Mouse (Mus musculus) cerebellum, adult 2 months (tissue): ENCODE measurements at regions not wholly inside any gene's neighbourhood (a gene's known extent, or its start where the extent isn't known, plus 50 kb on each side); places are given as distances from the start of the nearest gene placed in this dataset.
"Not testable (repeated sequence)": the region's sequence is repeated elsewhere in the genome, so short reads cannot be mapped to it uniquely, and the experiment has no call there.

Source experiments
- DNase-seq, 2 experiments: peaks; one replicate each; pipeline ENCODE4 v3.0.0; 2021
- H3K27ac ChIP-seq: fragments of 200-500 bp; 2 replicates; pipeline ENCODE4 v1.5.1; 2012; ENCODE audit warnings: low read length, control low read depth, inconsistent platforms; ENCODE audit not compliant: insufficient read depth
- H3K27me3 ChIP-seq: fragments of 200-500 bp; 2 replicates; pipeline ENCODE4 v1.6.1; 2012; ENCODE audit warnings: inconsistent platforms, mild to moderate bottlenecking, low read length, moderate library complexity; ENCODE audit not compliant: control insufficient read depth, insufficient read depth
- H3K4me1 ChIP-seq: fragments of 200-500 bp; 2 replicates; pipeline ENCODE4 v1.6.1; 2011; ENCODE audit warnings: low read length; ENCODE audit not compliant: control insufficient read depth, insufficient read depth
- H3K4me3 ChIP-seq: fragments of 200-500 bp; replicated peaks from 2 replicates; pipeline ENCODE3; 2011; ENCODE audit warnings: mild to moderate bottlenecking, low read depth, low read length, control low read depth; ENCODE audit not compliant: insufficient read depth
- CTCF ChIP-seq: fragments of 200-500 bp; IDR thresholded peaks from 2 replicates; pipeline ENCODE4 v1.5.1; 2011; ENCODE audit warnings: low read depth, mild to moderate bottlenecking, control low read depth, low read length, moderate library complexity, borderline replicate concordance; ENCODE audit not compliant: insufficient read depth
- POLR2A ChIP-seq: fragments of 200-500 bp; IDR thresholded peaks from 2 replicates; pipeline ENCODE4 v1.6.1; 2011; ENCODE audit warnings: low read length, control low read depth, borderline replicate concordance; ENCODE audit not compliant: insufficient read depth
- WGBS: fragments of 180-500 bp; shearing (Covaris S2); methylation state at CpG from one replicate; pipeline ENCODE4 v1.1.7; 2018; 5-methylcytosine and 5-hydroxymethylcytosine counted together

DNA sequence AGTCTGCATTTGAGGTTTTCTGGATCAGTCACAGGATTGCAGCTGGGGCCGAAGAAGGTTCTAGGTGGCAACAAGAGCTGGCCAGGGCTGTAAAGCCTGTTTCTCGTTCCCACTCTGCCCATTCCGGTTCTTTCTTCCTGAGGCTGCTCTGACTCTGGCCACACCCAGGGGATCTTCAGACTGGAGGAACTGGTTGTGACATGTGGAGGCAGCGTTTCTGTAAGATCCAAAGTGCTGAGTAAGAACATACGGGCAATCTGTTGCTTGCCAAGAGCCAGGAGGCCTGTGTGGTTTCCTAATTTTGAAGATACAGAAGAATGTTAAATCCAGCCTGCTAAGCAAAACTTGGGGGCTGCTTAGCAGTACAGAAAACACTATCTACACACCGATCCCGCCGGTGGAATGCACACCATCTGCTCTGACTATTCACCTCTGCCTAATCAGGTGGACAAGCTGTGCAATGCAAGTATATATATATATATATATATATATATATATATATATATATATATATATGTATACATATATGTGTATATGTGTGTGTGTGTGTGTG lies 99.3 kb upstream of the Bmp2k start:
- no peaks in the 10 kb centered on the region for H3K27me3 ChIP-seq
- no peak overlapping the region for H3K27ac ChIP-seq
- H3K4me3 ChIP-seq, result no peak overlapping the region
- no peaks in the 10 kb centered on the region for H3K4me1 ChIP-seq
- TF ChIP-seq POLR2A (no peak), CTCF (no peak)
- 30% methylated on average over 8 of the region's 8 CpGs for WGBS
- DNase-seq, result no peak

DNA sequence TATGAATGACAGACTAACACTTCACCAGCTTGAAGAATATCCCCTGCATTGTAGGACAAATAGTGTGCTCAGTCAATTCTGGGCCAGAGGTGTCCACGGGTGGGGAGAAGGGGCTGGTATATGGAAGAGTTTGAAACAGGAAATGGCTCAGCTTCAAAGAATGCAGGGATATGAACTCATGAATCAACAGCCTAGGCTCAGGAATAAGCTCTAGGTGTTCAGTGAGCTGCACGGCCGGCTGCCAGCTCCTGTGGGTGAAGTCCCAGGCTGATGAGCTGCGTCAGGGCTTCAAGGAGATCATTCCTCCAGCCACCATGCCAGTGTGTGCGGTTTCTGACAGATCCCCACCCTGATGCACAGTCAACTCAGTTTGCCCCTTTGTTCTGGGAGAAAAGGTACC lies 98.8 kb upstream of the Bmp2k start:
- no peak for TF ChIP-seq POLR2A
- TF ChIP-seq CTCF, result no peak
- Histone ChIP-seq H3K4me1 (no peaks in the 10 kb centered on the region), H3K27me3 (no peaks in the 10 kb centered on the region), H3K4me3 (no peak overlapping the region), H3K27ac (no peak overlapping the region)
- 67% methylated on average over 5 of the region's 5 CpGs for whole genome bisulfite sequencing
- no peak for DNase-seq

DNA sequence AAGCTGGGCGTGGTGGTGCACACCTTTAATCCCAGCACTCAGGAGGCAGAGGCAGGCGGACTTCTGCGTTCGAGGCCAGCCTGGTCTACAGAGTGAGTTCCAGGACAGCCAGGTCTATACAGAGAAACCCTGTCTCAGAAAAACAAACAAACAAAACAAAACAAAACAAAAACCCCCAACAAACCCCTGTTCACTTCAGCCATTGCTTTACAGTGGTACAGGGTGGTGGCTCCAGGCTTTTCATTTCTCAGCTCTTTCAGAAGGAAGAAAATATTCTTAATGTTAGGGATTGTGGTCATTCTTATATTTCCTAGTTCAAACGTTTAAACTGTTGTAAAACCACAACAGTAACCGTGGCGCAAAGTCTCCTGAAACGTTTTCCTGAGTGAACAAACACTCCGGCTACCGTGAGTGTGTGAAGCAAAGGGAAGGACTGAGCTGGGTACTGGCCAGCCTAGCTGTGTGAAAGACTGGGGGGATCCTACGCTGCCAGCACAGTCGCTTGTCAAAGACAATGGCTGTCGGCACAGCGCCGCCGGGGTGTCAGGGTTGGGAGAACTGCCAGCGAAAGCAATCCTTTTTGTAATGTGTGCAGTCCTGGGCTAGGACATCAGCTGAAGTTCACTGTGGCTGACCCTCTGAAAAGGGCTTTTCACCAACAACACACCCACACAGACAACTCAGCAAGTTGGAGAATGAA lies 91.8 kb upstream of the Bmp2k start:
- DNase-seq, result peak in 1 of 2 experiments; percentile 13
- Histone ChIP-seq H3K4me1 (no peaks in the 10 kb centered on the region), H3K27me3 (no peaks in the 10 kb centered on the region), H3K4me3 (no peak overlapping the region), H3K27ac (no peak overlapping the region)
- 22% methylated on average over 17 of the region's 17 CpGs for WGBS
- TF ChIP-seq CTCF, result no peak
- no peak for TF ChIP-seq POLR2A

DNA sequence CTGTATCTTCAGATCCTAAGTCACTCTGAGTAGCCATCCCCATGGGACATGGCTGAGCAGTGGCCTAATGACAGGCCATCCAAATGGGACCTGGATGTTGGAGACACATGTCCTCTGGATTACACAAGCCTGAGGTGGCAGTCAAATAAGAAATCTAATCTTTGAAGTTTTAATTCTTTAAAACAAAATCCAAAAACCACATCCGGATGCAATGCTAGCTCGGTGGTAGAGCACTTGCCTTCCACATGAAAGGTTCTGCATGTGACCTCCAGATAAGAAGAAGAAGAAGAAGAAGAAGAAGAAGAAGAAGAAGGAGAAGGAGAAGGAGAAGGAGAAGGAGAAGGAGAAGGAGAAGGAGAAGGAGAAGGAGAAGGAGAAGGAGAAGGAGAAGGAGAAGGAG lies 89.1 kb upstream of the Bmp2k start:
- H3K27ac ChIP-seq, result not testable (repeated sequence)

DNA sequence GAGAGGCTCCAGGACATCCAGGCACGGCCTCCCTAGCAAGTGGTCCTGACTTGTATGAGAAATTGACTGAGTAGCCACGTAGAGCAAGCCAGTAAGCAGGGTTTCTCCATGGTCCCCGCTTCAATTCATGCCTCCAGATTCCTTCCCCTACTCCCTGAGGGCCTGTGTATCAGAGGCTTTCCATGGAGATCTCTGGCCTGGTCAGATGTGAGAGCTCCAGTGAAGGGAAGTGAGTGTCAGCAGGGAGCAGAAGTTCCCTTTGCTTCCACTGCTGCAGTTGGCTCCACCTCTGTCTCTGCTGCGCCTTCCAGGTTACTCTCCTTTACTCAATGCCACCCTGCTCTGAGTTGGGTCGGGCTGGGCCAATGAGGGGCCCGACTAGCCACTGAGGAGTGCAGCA lies 88.3 kb upstream of the Bmp2k start:
- H3K27ac ChIP-seq, result no peak overlapping the region
- WGBS, result 78% methylated on average over 6 of the region's 6 CpGs
- H3K4me3 ChIP-seq, result no peak overlapping the region
- DNase-seq, result no peak
- TF ChIP-seq CTCF, result no peak
- H3K4me1 ChIP-seq, result no peaks in the 10 kb centered on the region
- no peaks in the 10 kb centered on the region for H3K27me3 ChIP-seq

More for the DNA sequence above, 89.1 kb upstream of the Bmp2k start:
- 90% methylated on average over 2 of the region's 2 CpGs for WGBS
- H3K4me3 ChIP-seq, H3K27me3 ChIP-seq, H3K4me1 ChIP-seq, DNase-seq: not testable (repeated sequence)

DNA sequence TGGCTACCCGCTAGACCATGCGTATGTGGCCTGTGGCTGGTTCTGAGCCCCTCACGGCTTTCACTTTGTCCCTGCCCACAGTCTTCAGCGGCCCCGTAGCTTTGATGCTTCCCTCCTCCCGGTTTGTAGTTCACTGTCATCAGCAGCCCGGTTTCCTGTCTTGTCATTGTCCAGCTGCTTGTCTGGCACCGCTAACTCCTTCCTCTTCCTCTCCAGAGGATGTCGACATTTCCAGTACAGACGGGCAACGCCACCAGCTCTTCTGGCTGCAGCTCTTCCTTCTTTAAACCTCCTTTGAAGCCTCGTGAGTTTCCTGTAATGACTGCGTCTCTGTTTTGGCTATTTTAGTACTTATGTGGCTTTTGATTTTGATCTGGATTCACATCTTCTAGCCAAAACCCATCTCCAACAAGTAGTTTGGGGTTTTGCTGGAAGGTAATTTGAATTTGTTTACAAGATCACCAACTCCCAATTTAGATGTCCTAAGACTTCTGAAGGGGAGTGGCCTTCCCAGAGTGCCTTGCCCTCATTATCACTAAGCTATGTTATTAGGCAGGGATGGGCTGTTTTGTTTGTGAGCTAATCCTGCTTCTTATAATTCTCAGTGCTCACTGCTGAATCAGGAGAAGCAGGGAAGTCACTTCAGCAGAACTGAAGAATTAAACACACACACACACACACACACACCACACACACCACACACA lies 85.8 kb upstream of the Bmp2k start:
- WGBS, result 22% methylated on average over 13 of the region's 13 CpGs
- H3K4me3 ChIP-seq, result peak overlapping the region; percentile 26
- peak in 1 of 2 experiments; percentile 7 for DNase-seq
- TF ChIP-seq CTCF, result no peak
- H3K27ac ChIP-seq, result no peak overlapping the region
- H3K4me1 ChIP-seq, result no peaks in the 10 kb centered on the region
- no peaks in the 10 kb centered on the region for H3K27me3 ChIP-seq

DNA sequence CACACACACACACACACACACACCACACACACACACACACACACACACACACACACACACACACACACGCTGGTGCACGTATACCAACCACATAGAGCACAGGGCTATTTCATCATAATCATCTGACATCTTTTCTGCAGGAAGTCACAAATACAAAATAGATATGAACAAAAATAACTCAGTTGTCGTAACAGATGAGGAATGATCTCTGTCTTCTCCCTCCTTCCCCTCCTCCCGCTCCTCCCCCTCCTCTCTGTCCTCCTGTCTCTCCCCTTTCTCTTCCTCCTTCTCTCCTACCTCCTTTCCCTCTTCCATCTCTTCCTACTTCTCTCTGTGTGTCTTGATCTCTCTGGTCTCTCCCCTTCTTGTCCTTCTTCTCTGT lies 85.2 kb upstream of the Bmp2k start:
- no peak for DNase-seq
- Histone ChIP-seq H3K4me3 (no peak overlapping the region), H3K27me3 (no peaks in the 10 kb centered on the region), H3K4me1 (no peaks in the 10 kb centered on the region), H3K27ac (no peak overlapping the region)
- no peak for TF ChIP-seq CTCF
- TF ChIP-seq POLR2A, result no peak
- 85% methylated on average over 4 of the region's 4 CpGs for WGBS

DNA sequence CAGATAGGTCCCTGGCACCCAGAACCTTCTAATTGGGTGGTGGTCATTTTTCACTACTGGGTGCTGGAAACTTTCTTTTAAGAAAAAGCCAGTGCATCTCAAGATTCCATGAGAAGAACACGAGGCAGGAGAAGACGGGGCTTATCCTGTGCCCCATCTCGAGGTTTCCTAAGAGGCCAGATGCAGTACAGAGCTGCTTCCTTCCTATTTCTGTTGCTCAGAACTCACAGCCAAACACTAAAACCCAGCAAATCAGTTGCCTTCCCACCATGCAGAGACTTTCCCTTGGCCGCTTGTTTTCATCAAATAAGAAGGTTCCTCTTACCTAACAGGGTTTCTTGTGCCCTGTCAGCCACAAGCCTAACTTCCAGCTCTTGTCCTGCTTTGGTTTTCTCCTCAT lies 84.7 kb upstream of the Bmp2k start:
- Histone ChIP-seq H3K4me3 (no peak overlapping the region), H3K27ac (no peak overlapping the region), H3K4me1 (no peaks in the 10 kb centered on the region), H3K27me3 (no peaks in the 10 kb centered on the region)
- 82% methylated on average over 4 of the region's 4 CpGs for WGBS
- TF ChIP-seq POLR2A, result no peak
- TF ChIP-seq CTCF, result no peak
- no peak for DNase-seq
